Mouse (Mus musculus) erythroid progenitor cell, adult 5-6 weeks (primary cell): ENCODE data around the gene Ralgps1. TPM values are rescaled to one million over a fixed set of nuclear protein-coding genes. Genes with fewer than 3 reads are reported as not detected.
"Not testable (repeated sequence)": the region's sequence is repeated elsewhere in the genome, so short reads cannot be mapped to it uniquely, and the experiment has no call there.

Experiments
- ATAC-seq: replicated peaks from 2 replicates; pipeline ENCODE4 v1.8.0; 2016; ENCODE audit warnings: moderate number of reproducible peaks, mild to moderate bottlenecking, moderate TSS enrichment, inconsistent platforms; ENCODE audit not compliant: poor library complexity, low FRiP score, severe bottlenecking
- total RNA-seq, 2 experiments: library from RNA; stranded (forward) in 1 of 2; stranded (reverse) in 1 of 2; fragments of 150-400 nt in 1 of 2; fragments of 186-747, 209-891 nt in 1 of 2; gene quantifications; 2 replicates each; pipeline versions ENCODE4 v1.2.3 to v1.2.4; 2015 to 2017; ENCODE audit warnings: low replicate concordance in 2 of 2

Ralgps1 gene
- total RNA-seq, 2 experiments from 2014 or later, result not detected

- ATAC-seq, result no peak
Observed at GRCm38 (mm10) chr2:33127271-33127670, 244.0 kb downstream of the Ralgps1 start.

- no peak for ATAC-seq
Observed at GRCm38 (mm10) chr2:33122856-33123255, 248.4 kb downstream of the Ralgps1 start.

GRCm38 (mm10) chr2:33100536-33100935 lies 270.8 kb downstream of the Ralgps1 start:
- no peak for ATAC-seq

- not testable (repeated sequence) for ATAC-seq
Observed at GRCm38 (mm10) chr2:33097326-33097725, 274.0 kb downstream of the Ralgps1 start.

- no peak for ATAC-seq
Observed at GRCm38 (mm10) chr2:33095221-33095671, 276.0 kb downstream of the Ralgps1 start.

GRCm38 (mm10) chr2:33090620-33091520 lies 280.4 kb downstream of the Ralgps1 start:
- ATAC-seq, result no peak

GRCm38 (mm10) chr2:33090033-33090400 lies 281.3 kb downstream of the Ralgps1 start:
- ATAC-seq, result not testable (repeated sequence)

GRCm38 (mm10) chr2:33089356-33090032 lies 281.8 kb downstream of the Ralgps1 start:
- no peak for ATAC-seq

GRCm38 (mm10) chr2:33086671-33087363 lies 284.5 kb downstream of the Ralgps1 start:
- ATAC-seq, result no peak

GRCm38 (mm10) chr2:33086016-33086596 lies 285.2 kb downstream of the Ralgps1 start:
- ATAC-seq, result no peak

- ATAC-seq, result no peak
Observed at GRCm38 (mm10) chr2:33084221-33084620, 287.1 kb downstream of the Ralgps1 start.

Other genes starting within 250 kb of the Ralgps1 start
- not detected in 2 replicates for gene Garnl3, start 239.8 kb downstream of the Ralgps1 start, total RNA-seq (2015; ENCODE audit: low replicate concordance)
- not detected in 2 replicates for gene Garnl3, start 239.8 kb downstream of the Ralgps1 start, total RNA-seq (2017; ENCODE audit: low replicate concordance)
- 1.3 TPM in 1 of 2 replicates, not detected in the other for gene Angptl2, start 155.4 kb downstream of the Ralgps1 start, total RNA-seq (2015; ENCODE audit: low replicate concordance)
- 0.13 TPM in 1 of 2 replicates, not detected in the other for gene Angptl2, start 155.4 kb downstream of the Ralgps1 start, total RNA-seq (2017; ENCODE audit: low replicate concordance)
- gene Zbtb34, start 59.8 kb upstream of the Ralgps1 start, total RNA-seq (2015; ENCODE audit: low replicate concordance), result 2.1 and 7.2 TPM in 2 replicates
- 1.1 and 1.3 TPM in 2 replicates for gene Zbtb34, start 59.8 kb upstream of the Ralgps1 start, total RNA-seq (2017; ENCODE audit: low replicate concordance)
- 4.7 and 5.0 TPM in 2 replicates for gene Zbtb43, start 97.1 kb upstream of the Ralgps1 start, total RNA-seq (2015; ENCODE audit: low replicate concordance)
- gene Zbtb43, start 97.1 kb upstream of the Ralgps1 start, total RNA-seq (2017; ENCODE audit: low replicate concordance), result 7.9 and 10.1 TPM in 2 replicates